22 mouse cellular contexts compared by ENCODE assay signal in the genomic region with DNA sequence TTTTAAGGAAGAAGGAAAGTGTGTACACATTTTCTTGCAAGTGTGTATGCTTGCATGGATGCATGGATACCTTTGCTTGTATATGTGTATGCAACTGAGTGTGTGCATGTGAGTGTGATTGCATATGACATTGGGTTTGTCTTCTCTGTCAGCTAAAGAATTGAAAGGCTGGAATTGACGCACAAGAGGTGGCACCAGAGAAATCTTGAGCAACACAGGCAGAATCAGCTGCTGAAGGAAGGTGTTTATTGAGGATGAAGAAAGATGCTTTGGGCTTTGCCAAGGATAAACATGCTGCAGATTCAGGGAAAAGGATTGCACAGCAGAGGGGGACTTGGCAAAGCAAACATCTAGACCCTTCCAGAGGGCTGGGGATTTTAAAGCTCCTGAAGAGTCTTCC.
"Had no signal": no experiment of that assay in that cellular context is flagged by ENCODE, and none has a peak within 500 bp of the region (broad histone marks: within the 10 kb centered on the region; RNA-seq: fewer than 3 reads in every experiment).

No protein-coding gene starts in this region.

- H3K27ac ChIP-seq: heart, embryonic 13.5 days; heart, embryonic 15.5 days; hindbrain, embryonic 14.5 days; intestine, embryonic 15.5 days; left cerebral cortex, adult 2 months; limb, embryonic 13.5 days; limb, embryonic 15.5 days; liver, embryonic 12.5 days; liver, embryonic 14.5 days had no signal

- H3K27me3 ChIP-seq: heart, embryonic 13.5 days; heart, embryonic 15.5 days; intestine, embryonic 15.5 days; limb, embryonic 13.5 days; limb, embryonic 15.5 days; liver, embryonic 12.5 days had no signal

- H3K9ac ChIP-seq: forebrain, postnatal 0 days; heart, embryonic 13.5 days; heart, embryonic 15.5 days; hindbrain, embryonic 14.5 days; intestine, embryonic 15.5 days; limb, embryonic 13.5 days; limb, embryonic 15.5 days; liver, embryonic 12.5 days; liver, embryonic 14.5 days had no signal

- DNase-seq: forebrain, postnatal 0 days; gastrocnemius, postnatal 10 days; gastrocnemius, postnatal 36 days; heart, postnatal 14 days; heart, postnatal 36 days; kidney, adult 18-20 months; kidney, adult 8-10 months; kidney, postnatal 10 days; kidney, postnatal 25 days; kidney, postnatal 4 days had no signal

- H3K4me2 ChIP-seq: heart, embryonic 11.5 days; heart, embryonic 13.5 days; heart, embryonic 15.5 days; hindbrain, embryonic 14.5 days; intestine, embryonic 15.5 days; limb, embryonic 13.5 days; limb, embryonic 15.5 days; liver, embryonic 12.5 days had no signal

- H3K4me1 ChIP-seq: limb, embryonic 13.5 days; limb, embryonic 15.5 days; liver, embryonic 12.5 days had no signal

- H3K9me3 ChIP-seq: heart, embryonic 13.5 days; heart, embryonic 15.5 days; intestine, embryonic 15.5 days; limb, embryonic 13.5 days; limb, embryonic 15.5 days; liver, embryonic 12.5 days had no signal

- H3K36me3 ChIP-seq: heart, embryonic 13.5 days; heart, embryonic 15.5 days; intestine, embryonic 15.5 days; limb, embryonic 15.5 days; liver, embryonic 12.5 days had no signal

- H3K4me3 ChIP-seq: heart, embryonic 13.5 days; heart, embryonic 15.5 days; intestine, embryonic 15.5 days; left cerebral cortex, adult 2 months; limb, embryonic 13.5 days; limb, embryonic 15.5 days; liver, embryonic 12.5 days had no signal

- ATAC-seq: forebrain, postnatal 0 days; hindbrain, embryonic 16.5 days; inflammation-experienced regulatory T-cells, adult 6 months; liver, embryonic 12.5 days had no signal
